Mouse (Mus musculus) neural tube, embryonic 14.5 days (tissue): ENCODE measurements around the gene Acot4. TPM values are rescaled to one million over a fixed set of nuclear protein-coding genes. Genes with fewer than 3 reads are reported as not detected.
"Not testable (repeated sequence)": the region's sequence is repeated elsewhere in the genome, so short reads cannot be mapped to it uniquely, and the experiment has no call there.

ENCODE experiments used
- ATAC-seq: fragments of 200-750 bp; cut with Nextera tagmentation; 2 replicates; pipeline ENCODE4 v1.8.0; 2017; ENCODE audit warnings: low read depth, mild to moderate bottlenecking, moderate TSS enrichment, moderate library complexity
- H3K27ac ChIP-seq: fragments of 300-500 bp; sonication (generic); 2 replicates; pipeline ENCODE4 v1.5.1; 2014; ENCODE audit warnings: low read depth, mild to moderate bottlenecking, control low read depth, low read length, moderate library complexity, mixed read lengths
- H3K27me3 ChIP-seq: fragments of 300-500 bp; sonication (generic); 2 replicates; pipeline ENCODE4 v1.6.1; 2014; ENCODE audit warnings: low read length; ENCODE audit not compliant: control insufficient read depth, insufficient read depth
- H3K36me3 ChIP-seq: fragments of 300-500 bp; sonication (generic); 2 replicates; pipeline ENCODE4 v1.6.1; 2014; ENCODE audit warnings: low read length, mixed read lengths; ENCODE audit not compliant: control insufficient read depth, insufficient read depth
- H3K4me1 ChIP-seq: fragments of 300-500 bp; sonication (generic); 2 replicates; pipeline ENCODE4 v1.6.1; 2014; ENCODE audit warnings: low read length; ENCODE audit not compliant: control insufficient read depth, insufficient read depth
- H3K4me2 ChIP-seq: fragments of 300-500 bp; sonication (generic); 2 replicates; pipeline ENCODE4 v1.6.1; 2014; ENCODE audit warnings: mild to moderate bottlenecking, low read depth, low read length, control low read depth
- H3K4me3 ChIP-seq: fragments of 300-500 bp; sonication (generic); 2 replicates; pipeline ENCODE4 v1.5.1; 2014; ENCODE audit warnings: low read depth, low read length, control low read depth, mixed read lengths
- H3K9ac ChIP-seq: fragments of 300-500 bp; sonication (generic); replicated peaks from 2 replicates; pipeline ENCODE4 v1.6.1; 2014; ENCODE audit warnings: low read depth, mild to moderate bottlenecking, control low read depth, low read length, mixed read lengths
- H3K9me3 ChIP-seq: fragments of 300-500 bp; sonication (generic); 2 replicates; pipeline ENCODE4 v1.6.1; 2016; ENCODE audit warnings: low read length; ENCODE audit not compliant: control insufficient read depth
- WGBS: fragments of 180-500 bp; shearing (Covaris S2); extraction: QIAGEN DNeasy Blood & Tissue Kit; methylation state at CpG from one replicate; pipeline ENCODE4 v1.1.7; 2014; 5-methylcytosine and 5-hydroxymethylcytosine counted together
- polyA plus RNA-seq: library from polyadenylated mRNA; unstranded; fragments of >200 nt; fragmentation: Nextera tagmentation; extraction: Ambion mirVana; gene quantifications from 2 replicates; pipeline ENCODE4 v1.2.1, GENCODE M21; 2014

Acot4 gene
- polyA plus RNA-seq, 1 experiment from 2014 or later: 0.47 TPM

DNA sequence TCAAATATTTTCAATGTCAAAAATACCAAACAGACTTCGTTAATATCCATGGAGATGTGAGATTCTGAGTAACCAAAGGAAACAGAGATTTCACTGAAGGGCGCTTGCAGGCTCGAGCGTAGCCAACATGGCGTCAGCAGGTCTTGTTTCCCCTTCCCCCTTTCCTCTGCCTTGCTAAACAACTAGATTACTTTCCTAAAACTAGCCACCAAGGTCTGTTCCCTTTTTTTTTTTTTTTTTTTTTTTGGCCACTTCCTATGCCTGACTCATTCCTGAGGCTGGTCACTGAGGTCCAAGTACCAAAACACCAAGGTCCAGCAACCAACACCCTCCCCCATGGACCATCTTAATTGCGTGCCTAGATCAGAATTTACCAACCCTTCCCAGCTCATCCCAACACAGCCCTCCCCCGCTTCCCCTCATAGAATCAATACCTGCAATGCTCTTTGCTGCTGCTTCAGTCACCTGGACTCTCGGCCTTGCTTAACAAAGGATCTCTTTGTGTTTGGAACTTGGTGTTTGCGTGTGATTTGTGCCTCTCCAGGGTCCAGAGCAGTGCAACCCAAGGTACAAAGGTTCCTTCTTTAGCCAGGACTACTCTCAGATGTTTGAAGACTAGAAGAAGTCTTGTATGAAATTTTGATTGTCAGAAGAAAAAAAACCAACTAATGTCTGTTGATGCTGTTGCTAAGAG is 15.0 kb upstream of the Acot4 start:
- no peak for ATAC-seq
- Histone ChIP-seq H3K4me1 (no peaks in the 10 kb centered on the region), H3K4me3 (no peak overlapping the region), H3K27ac (no peak overlapping the region), H3K9ac (no peak overlapping the region), H3K27me3 (no peaks in the 10 kb centered on the region), H3K9me3 (no peaks in the 10 kb centered on the region), H3K4me2 (no peak overlapping the region), H3K36me3 (no peaks in the 10 kb centered on the region)
- WGBS: 91% methylated on average over 9 of the region's 9 CpGs

DNA sequence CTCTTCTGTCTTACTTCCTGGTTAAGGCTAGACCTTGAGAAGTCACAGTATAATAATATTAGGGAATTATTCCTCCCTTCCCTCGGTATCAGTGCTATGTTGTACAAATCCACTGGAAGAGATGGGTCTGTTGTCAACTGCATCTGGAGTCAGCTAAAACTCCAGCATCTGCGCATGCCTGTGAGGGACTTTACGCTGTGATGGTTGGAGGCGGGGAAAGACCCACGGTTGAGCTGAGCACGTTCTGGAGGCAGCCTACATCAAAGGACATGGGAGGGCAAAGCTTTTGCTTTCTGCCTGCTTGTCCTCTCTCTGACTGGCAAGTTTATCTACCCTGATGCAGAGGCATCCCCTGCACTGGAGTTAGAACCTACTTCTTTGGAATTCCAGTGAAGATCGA is 12.3 kb upstream of the Acot4 start:
- H3K27ac ChIP-seq: no peak overlapping the region
- no peak for ATAC-seq
- 90% methylated on average over 7 of the region's 7 CpGs for WGBS
- no peaks in the 10 kb centered on the region for H3K9me3 ChIP-seq
- no peaks in the 10 kb centered on the region for H3K36me3 ChIP-seq
- H3K4me3 ChIP-seq: no peak overlapping the region
- H3K4me1 ChIP-seq: no peaks in the 10 kb centered on the region
- H3K27me3 ChIP-seq: no peaks in the 10 kb centered on the region
- no peak overlapping the region for H3K9ac ChIP-seq
- no peak overlapping the region for H3K4me2 ChIP-seq

GRCm38 (mm10) chr12:84028328-84028727 is 9.9 kb upstream of the Acot4 start:
- not testable (repeated sequence) for H3K4me2 ChIP-seq, H3K4me1 ChIP-seq, H3K36me3 ChIP-seq, H3K9me3 ChIP-seq, H3K9ac ChIP-seq, H3K27ac ChIP-seq, H3K4me3 ChIP-seq, ATAC-seq, H3K27me3 ChIP-seq
- 38% methylated on average over 3 of the region's 3 CpGs for whole genome bisulfite sequencing

DNA sequence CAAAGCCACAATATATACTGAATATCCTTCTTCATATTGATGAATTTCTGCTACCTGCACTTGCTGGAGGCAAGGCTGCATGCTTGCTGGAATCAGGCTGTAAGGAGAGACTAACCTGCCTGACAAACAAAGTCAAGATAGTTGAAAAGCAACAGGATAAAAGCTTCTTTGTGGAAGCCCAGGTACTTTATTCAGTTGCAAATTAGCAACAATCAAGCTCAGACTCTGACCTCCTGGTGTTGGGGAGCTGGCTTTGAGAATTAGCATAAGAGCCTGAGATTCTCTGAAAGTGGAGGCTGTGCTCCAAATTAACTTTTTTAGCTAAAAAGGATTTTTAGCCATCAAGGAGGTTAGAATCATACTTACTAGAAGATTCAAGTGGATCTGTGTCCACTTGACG is 9.1 kb upstream of the Acot4 start:
- not testable (repeated sequence) for H3K9ac ChIP-seq, H3K4me2 ChIP-seq, ATAC-seq, H3K27me3 ChIP-seq, H3K4me3 ChIP-seq, H3K36me3 ChIP-seq, H3K4me1 ChIP-seq, H3K27ac ChIP-seq, H3K9me3 ChIP-seq
- WGBS: 95% methylated on average over 1 of the region's 1 CpGs

DNA sequence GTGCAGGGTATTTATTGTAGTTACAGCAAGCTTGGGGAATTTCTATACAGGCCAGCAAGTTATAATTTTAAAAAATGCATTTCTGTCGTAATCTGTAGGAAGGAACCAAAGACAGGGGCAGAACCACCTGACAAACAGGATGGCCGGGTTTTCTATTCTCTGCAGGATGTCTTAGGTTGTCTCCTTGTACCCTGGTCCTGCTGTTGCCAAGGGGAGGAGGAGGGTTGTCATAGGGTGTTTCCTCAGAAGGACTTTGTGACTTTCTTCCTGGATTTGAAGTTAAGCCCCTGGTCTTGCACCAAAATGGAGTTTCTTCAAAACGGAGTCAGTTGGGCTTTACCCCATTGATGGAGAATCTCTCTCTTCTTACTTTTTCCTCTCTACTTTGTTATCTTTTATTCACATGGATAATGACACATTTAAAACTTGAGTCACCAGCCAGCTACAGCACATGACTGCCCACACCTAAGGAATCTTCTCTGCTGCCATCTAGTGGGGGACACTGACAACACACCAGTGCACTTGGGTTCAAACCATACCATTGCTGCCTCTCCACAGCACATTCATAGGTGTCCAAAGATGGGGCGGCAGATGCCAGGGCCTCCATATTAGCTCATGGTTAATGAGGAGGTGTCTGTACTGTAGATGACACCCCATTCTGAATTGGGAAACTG is 7.4 kb upstream of the Acot4 start:
- Histone ChIP-seq H3K4me2 (no peak overlapping the region), H3K9ac (no peak overlapping the region), H3K36me3 (no peaks in the 10 kb centered on the region), H3K4me3 (no peak overlapping the region), H3K9me3 (no peaks in the 10 kb centered on the region), H3K27me3 (no peaks in the 10 kb centered on the region), H3K4me1 (no peaks in the 10 kb centered on the region), H3K27ac (no peak overlapping the region)
- peak; percentile 68; the same call in 1 of the 2 replicates for ATAC-seq
- 77% methylated on average over 4 of the region's 4 CpGs for WGBS

DNA sequence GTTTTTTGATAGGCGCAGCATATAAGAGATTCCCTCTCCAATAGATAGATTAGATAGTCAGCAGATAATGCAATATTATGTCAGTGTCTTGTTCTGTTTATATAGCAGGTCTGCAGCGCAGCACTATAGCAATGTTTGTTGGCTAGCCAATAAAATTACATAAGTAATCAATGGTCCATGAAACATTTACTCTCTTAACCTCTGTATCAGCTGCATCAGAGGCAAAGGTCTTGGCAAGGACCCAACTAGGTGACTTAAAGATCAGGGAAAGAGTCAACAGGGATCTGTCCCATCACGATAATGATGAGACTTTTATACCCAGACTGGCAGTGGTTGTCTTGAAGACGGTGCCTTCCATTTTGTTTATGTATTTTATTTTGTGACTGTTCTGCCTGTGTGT is 5.3 kb upstream of the Acot4 start:
- ATAC-seq: no peak
- H3K36me3 ChIP-seq: no peaks in the 10 kb centered on the region
- no peaks in the 10 kb centered on the region for H3K27me3 ChIP-seq
- no peak overlapping the region for H3K27ac ChIP-seq
- 86% methylated on average over 4 of the region's 4 CpGs for WGBS
- no peaks in the 10 kb centered on the region for H3K4me1 ChIP-seq
- no peak overlapping the region for H3K9ac ChIP-seq
- H3K4me3 ChIP-seq: no peak overlapping the region
- no peak overlapping the region for H3K4me2 ChIP-seq
- H3K9me3 ChIP-seq: no peaks in the 10 kb centered on the region

DNA sequence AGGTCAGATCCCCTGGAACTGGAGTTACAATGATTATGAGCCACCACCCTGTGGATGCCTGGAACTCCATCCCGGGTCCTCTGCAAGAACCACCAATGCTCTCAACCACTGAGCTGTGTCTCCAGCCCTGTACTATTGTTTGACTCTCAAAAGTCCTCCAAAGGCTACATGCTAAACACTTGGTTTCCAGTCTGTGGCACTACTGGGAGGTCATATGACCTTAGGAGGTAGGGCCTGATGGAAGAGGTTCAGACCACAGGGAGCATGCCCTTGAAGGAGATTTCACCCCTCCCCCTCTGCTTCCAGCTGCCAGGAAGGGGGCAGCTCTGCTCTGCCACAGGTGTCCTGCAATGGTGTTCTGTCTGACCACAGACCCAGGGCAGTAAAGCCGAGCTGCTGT is 4.9 kb upstream of the Acot4 start:
- not testable (repeated sequence) for H3K27me3 ChIP-seq

GRCm38 (mm10) chr12:84034108-84034507 is 4.1 kb upstream of the Acot4 start:
- no peak overlapping the region for H3K9ac ChIP-seq
- 57% methylated on average over 4 of the region's 4 CpGs for WGBS
- H3K9me3 ChIP-seq: no peaks in the 10 kb centered on the region
- H3K4me3 ChIP-seq: no peak overlapping the region
- no peaks in the 10 kb centered on the region for H3K4me1 ChIP-seq
- ATAC-seq: no peak
- H3K27ac ChIP-seq: no peak overlapping the region
- H3K4me2 ChIP-seq: no peak overlapping the region
- no peaks in the 10 kb centered on the region for H3K36me3 ChIP-seq
- no peaks in the 10 kb centered on the region for H3K27me3 ChIP-seq

More for the DNA sequence above, 4.9 kb upstream of the Acot4 start:
- H3K4me3 ChIP-seq, H3K27ac ChIP-seq, H3K4me2 ChIP-seq, H3K9ac ChIP-seq, H3K36me3 ChIP-seq, H3K4me1 ChIP-seq, ATAC-seq, H3K9me3 ChIP-seq: not testable (repeated sequence)
- WGBS: 85% methylated on average over 2 of the region's 2 CpGs

GRCm38 (mm10) chr12:84038691-84039111 is 522 bp downstream of the Acot4 start, which contains the start of gene Gm49366:
Gene Gm49366 (plus strand): TSS chr12:84038935.
- not testable (repeated sequence) for H3K27ac ChIP-seq, H3K36me3 ChIP-seq, H3K4me1 ChIP-seq, H3K27me3 ChIP-seq, ATAC-seq, H3K9me3 ChIP-seq
- WGBS: 4% methylated on average over 29 of the region's 39 CpGs
- H3K4me3 ChIP-seq: peak within 1 kb of the TSS; percentile 38
- H3K4me2 ChIP-seq: peak within 1 kb of the TSS; percentile 56
- peak within 1 kb of the TSS; percentile 47 for H3K9ac ChIP-seq
